Mouse (Mus musculus): ENCODE results near the gene Ms4a5.
A peak's percentile ranks its signal among the peaks of the same experiment; 100 is the strongest.
"Not testable (repeated sequence)": the region's sequence is repeated elsewhere in the genome, so short reads cannot be mapped to it uniquely, and the experiment has no call there.

Ms4a5 gene

DNA sequence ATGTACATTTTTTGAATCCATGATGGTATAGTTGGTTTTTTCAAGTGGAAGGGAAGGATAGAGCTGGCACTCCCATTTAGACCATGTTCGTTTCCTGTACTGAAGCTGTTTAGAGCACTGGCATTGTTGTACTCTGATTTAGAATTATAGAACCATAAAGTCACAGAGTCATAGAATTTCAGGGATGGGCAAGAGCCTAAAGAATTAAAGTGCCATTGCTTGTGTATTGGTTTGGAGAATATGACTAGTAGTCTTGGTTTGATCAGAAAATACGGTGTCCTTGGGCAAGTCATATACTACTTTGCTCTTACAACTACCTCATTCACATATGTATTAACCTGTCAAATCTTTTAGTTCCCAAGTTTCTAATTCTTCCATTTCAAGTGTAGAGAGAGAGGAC lies at the start of gene Ms4a5:
Gene Ms4a5 (minus strand): TSS at position 101 of the 400 bp plus-strand sequence.
- DNase-seq: no peak

DNA sequence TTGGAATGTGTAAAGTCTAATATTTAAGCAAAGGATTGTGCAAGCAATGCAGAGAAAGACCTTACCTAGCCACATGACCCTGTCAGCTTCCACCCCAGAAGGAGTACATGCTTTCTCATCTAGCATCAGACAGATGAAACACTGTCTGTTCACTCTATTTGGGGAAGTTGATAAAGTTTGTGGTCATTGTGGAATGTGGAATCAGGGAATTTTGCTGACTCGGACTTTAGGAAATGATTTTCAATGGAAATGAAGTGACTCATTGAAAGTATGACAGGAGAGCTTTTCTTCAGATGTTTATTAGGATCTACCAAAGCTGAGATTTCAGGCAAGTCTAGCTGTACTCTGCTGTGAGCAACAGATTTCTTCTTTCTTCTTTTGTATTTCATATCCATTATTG lies 37.5 kb upstream of the Ms4a5 start:
- DNase-seq: no peak

DNA sequence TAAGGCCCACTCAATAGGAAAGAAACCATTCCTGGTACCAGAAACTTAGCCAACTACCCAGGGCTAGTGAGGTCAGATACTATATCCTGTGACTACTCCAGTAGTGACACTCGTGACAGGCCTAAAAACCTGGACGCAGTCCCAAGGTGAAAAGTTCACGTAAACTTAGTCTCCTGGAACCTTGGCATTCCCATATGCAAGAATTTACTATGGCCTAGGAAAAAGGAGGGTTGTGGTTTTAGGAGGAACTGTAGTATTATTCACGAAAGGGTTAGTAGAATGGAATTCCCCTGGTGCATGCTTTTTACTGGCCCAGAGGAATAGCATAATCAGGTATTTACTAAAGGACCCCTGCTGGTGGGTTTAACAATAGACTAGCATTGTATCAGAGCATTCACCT lies 33.1 kb upstream of the Ms4a5 start:
- no peak for DNase-seq

DNA sequence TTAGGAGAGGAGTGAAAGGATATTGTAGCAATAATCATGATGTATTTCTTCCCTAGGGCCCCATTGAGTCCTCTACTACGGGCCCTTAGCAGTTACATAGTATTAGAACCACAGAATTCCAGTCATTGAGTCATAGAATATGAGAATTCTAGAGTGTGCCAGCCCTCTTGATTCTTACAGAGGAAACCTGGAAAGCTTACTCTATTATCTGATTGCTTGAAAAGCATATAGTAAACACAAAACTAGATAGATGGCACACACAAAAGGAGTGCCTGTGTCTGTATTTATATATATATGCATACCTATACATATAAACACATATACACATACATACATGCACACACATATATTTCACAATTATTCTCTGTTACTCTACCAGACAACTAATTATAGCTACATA lies 30.7 kb upstream of the Ms4a5 start, which contains the start of gene Ms4a14:
Gene Ms4a14 (minus strand): TSS at position 101 of the 400 bp plus-strand sequence.
- no peak for DNase-seq

DNA sequence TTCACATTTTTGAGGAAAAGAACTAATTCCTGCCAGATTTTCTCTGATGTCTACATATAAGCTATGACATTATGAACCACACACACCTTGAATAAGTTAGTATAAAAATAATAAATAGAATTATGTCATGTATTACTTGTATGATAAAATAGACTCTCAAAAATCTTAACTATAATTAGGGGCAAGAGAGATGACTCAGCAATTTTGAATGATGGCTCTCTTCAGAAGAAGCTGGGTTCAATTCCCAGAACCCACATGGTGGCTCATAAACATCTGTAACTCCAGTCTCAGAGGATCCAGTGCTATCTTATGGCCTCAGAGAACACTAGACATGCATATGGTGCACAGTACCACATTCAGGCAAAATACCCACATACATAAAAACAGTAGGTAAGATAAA lies 25.2 kb upstream of the Ms4a5 start:
- no peak for DNase-seq

DNA sequence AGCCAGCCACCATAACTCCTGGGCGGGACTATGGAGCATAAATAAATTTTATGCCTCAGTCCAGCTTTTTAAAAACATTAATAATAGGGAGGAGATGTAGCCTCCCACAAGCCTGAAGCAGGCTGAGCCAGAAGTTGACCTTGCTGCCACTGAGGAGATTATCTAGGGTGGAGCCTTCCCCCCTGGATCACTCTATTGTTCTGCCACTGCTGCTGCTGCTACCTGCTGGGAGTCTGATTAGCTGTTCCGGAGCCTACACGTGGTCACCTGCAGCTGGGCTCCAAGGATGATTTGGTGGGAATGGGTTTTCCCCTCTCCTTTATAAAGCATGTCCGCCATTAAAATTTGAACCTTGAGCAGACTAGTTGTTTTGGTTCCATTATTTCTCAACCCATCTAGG lies 15.9 kb upstream of the Ms4a5 start:
- DNase-seq: not testable (repeated sequence)

DNA sequence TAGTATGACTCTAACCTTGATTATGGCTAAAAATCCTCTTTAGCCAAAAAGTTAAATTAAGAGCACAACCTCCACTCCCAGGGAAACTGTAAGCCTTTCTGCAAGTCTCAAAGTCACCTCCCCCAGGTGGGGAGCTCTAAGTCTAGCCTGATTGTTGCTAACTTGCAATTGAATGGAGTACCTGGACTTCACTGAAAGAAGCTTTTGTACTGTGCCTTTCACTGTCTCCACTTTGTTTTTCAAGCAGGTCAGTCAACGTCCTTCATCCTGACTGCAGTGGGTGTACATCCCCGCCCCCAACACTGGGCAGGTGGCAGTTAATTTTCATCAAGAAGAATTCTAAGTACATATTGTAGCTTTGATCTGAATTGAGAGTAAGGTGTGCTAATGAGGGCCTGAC lies 15.3 kb upstream of the Ms4a5 start:
- DNase-seq: no peak

DNA sequence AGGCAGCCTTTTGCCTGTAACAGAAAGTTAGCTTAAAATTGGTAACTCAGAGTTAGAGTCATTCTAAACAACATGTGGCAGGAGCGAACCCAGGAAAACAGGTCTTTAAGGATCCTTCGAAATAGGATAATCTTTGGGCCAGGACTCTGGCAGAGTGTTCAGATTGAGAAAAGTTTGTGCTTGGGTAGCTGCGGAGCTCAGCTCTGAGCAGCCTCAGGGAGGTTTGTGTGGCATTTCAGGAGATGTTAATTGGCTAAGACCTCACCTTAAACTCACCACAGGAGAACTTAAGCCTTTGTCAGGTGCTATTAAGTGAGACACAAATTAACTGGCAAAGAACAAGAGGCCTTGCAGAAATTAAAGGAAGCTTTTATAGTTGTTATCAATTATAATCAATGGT lies 9.9 kb upstream of the Ms4a5 start:
- DNase-seq: not testable (repeated sequence)

DNA sequence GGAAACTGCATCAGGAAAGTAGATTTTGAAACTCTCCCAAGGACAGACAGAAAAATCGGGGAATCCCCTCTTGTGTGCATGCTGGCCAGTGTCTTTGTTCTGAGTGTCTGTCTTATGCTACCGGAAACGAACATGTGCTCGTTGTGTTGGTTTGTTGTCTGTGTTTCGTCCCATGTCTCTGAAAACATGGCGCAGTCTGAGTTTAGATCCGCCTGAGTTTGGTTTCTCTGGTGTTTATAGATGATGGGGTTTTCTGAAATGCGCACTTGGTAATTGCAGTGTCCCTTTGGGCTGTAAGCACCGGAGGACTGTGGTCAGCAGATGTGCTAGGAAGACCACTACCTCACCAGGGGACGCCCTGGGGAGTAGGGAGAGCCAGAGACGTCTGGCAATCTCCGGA lies 9.3 kb upstream of the Ms4a5 start:
- peak; percentile 1 for DNase-seq

DNA sequence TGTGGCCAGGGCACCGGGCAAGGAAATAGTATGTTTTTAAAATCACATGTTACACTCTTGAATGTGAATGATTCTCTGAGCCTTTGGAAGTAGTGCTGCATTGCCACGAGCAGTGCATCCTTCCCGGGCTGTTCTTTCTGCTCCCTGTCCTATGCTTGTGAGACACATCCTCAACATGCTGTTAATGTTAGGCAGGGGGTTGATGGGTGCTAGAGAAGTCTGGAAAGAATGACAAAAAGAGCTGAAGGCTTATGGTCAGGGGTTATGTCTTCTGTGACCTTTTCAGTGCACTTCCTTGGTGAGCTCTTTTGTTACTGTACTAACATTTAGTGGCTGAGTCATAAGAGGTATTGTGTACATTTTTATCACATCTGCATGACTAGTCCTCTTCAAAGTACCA lies 3.5 kb downstream of the Ms4a5 start:
- DNase-seq: no peak

DNA sequence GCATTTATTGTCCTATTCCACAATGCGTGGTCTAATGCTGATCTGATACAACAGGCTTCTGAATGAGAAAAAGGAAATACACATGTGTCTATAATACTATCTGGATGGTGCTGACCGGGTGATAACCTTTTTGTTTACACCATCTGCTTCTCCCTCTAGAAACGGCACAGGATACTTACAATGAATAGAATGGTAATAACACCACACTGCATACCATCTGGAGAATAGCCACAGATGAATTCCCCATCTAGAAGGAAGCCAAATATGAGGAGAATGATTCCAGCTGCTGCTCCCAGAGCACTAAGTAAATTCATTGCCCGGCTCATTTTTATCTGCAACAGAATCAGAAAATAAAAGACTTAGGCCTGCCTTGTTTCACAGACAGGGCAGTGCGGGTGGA lies 7.2 kb downstream of the Ms4a5 start:
- DNase-seq: peak; percentile 2

DNA sequence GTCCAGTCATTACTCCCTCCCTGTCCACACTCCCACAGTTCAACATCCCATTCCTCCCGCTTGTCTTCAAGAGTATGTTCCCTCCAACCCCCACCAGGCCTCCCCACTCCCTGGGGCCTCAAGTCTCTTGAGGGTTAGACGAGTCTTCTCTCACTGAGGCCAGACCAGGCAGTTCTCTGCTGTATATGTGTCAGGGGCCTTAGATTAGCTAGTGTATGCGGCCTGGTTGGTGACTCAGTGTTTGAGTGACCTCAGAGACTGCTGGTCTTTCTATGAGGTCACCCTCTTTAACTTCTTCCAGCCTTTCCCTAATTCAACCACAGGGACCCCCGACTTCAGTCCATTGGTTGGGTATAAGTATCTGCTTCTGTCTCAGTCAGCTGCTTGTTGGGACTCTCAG lies 16.7 kb downstream of the Ms4a5 start:
- no peak for DNase-seq

DNA sequence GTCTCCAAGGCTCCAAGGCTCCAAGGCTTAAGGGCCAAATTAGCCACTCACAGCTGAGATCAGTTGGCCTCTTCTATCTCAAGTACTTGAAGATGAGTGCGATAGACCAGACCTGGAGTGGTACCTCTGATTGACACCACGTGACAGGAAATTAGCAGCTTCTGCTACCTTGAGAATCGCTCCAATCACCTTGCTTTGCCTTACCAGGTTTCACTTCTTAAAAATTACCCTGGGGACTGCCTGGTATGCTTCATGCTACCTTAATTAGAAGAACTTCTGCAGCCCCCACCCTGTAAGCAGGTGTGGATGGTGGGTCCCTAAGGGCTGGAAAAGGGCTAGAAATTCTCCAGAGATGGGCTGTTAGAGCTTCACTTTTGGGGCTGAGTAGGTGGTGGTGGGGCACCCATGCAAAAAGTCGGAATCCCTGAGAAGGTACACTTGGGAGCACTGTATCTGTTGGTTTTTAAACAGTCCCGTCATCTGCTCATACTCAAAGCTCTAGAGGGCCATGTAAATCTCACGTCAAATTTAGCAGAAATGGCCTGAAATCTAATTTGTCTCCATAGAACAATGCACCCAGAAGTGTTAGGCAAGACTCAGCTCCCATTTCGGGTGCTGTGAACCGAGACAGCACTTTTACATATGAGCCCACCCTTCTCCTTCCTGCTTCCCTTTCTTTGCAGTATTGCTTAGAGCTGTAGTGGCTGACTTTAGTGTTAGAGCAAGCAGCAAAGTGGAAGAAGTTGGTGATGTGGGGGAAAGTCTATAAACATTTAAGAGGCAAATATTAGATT lies 17.4 kb downstream of the Ms4a5 start, which contains the start of gene Ms4a1:
Gene Ms4a1 (minus strand): TSS at position 190 of the 794 bp plus-strand sequence.
- DNase-seq: no peak

DNA sequence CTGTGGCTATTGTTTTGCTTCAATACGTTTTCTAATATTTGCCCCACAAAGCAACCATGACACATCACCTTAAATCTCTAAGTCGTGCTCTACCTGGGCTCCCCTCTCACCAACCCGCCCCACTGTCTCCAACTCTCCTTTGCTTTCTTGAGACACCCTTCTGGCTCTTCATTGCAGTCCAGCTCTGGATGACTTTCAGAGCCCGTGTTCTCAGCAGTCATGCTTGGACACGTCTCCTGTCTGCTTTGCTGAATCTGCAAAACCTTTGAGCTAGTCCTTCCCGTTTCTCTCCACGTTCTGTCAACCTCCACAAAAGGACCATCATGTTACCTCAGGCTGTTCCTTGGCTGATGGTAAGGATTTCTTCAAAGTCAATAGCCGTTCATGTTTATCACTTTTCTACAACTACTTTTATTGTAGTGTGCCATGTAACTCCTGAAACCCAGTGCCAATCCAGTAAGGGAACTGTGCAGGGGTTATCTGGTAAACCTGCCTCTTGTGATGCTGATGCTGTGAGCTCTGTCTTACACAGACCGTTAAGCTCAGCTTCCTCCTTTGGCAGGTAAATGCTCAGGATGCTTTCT lies 19.0 kb downstream of the Ms4a5 start:
- DNase-seq: no peak

DNA sequence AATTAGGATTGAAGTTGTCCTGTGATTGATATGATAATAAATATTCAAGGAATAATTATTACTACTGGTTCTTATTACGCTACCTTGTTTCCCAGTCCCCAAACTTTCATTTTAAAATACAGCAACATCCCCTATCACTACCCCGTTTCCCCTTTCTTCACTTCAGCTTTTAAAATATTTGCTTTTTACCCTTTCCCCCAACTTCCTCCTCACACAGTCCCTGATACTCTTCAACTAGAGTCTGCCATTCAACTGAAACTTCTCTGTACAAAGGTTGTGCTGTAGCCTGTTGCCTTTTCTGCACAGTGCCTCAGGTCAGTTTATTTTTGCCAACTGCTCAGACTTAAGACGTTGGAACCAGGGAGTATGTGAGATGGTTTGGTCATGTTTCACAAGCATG lies 20.1 kb downstream of the Ms4a5 start:
- DNase-seq: no peak

DNA sequence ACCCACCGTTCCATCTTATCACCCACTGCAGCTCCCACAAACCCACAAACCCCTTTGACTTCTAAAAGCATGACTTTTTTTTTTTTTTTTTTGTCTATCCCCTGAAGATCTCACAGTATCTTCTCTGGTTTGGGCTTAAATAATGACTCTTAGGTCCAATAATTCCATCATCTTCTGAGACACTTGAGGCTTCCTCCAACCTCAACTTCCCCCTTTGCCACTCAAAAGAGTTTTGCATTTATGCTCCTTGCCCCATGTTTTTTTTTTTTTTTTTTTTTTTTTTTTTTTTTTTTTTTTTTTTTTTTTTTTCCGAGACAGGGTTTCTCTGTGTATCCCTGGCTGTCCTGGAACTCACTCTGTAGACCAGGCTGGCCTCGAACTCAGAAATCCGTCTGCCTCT lies 20.7 kb downstream of the Ms4a5 start:
- not testable (repeated sequence) for DNase-seq

DNA sequence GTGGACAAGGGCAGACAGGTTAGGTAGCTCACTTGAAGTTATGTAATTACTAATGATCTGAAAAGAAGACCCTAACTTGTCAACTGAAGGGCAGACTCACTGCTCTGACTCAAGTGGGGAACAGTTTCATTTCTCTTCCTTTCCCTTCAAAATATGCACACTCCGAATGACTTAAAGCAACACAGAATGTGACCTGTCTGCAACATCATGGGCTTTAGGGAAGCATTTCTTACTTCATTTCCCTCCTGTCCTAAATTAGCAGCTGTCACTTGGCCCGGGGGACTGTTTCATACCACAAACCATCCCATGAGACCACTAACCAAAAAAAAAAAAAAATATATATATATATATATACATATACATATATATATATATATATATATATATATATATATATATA lies 22.2 kb downstream of the Ms4a5 start:
- no peak for DNase-seq

DNA sequence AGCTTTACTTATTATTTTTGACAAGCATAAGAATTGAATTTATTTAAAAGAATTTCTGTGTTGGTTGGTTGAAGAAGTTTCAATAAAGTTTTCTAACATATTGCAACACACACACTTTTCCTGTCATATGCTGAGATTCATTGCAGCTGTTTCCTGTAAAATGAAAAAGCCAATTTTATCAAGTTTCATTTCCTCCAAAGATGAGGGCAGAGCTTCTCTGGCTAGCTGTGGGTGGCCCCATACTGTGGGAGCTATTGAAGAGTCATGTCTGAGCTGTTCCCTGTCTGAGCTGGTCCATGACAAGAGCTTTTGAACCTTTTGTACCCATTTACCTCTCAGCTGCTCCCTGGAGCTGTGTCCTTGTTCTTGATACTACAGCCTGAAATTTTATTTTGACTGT lies 39.4 kb downstream of the Ms4a5 start:
- peak; percentile 2 for DNase-seq

DNA sequence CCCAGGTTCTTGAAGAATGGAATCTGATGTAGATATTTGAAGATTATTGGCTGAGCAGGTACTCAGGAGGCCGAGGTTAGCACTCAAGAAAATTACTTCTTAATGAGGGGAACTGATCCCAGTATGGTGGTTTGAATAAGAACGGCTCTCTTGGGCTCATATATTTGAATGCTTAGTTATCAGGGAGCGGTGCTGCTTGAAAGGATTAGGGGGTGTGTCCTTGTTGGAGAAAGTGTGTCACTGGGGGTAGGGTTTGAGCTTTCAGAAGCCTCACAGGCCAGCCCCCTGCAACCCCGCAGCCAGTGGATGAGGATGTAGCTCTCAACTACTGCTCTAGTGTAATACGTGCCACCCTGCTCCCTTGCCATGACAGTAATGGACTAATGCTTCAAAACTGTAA lies 41.1 kb downstream of the Ms4a5 start:
- no peak for DNase-seq

DNA sequence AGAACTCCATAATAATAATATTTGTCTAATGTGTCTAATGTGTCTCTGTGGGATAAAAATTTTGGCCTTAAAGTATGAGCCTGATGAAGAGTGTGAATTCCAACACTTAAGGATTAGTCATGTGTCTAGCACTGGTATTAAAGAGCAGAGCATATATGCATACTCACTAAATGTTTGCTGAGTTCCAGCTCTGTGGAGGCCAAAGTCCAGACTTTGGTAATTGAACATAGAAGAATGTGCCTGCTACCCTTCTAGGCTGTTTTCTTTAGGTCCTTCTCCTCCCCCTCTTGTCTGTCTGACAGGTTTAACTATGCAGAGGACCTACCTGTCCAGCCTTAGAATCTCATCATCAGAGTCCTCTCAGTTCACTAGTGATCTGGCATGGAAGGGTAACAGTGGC lies 47.9 kb downstream of the Ms4a5 start:
- DNase-seq: no peak

DNA sequence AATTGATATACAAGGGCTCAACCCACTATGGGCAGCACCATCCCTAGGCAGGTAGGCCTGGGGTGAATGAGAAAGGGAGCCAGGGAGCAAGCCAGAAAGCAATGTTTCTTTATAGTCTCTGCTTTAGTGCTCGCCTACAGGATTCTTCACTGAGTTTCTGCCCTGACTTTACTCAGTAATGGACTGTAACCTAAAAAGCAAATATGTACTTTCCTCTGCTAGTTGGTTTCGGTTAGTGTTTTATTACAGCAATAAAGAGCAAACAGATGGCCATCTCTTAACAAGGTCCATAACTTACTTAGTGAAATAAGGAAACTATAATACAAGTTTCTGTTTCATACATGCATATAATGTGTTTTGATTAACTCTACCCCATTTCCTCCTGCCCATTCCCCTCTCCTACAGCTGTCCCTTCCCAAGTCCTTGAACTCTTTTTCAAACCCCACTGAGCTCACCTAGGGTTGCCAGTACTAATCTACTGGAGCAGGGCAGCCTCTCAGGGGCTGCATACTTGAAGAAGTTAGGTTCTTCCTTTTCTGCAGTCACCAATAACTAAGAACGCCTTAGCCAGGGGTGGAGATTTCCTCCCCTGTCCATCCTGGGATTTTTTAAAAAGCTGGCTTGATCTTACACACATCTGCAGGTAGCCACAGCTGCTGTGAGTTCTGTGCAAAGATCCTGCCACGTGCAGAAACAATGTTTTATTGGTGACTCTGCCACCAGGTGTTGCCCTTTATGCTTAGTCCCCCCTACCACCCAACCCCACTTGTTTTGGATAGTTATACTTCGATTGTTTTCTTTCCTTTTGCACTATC lies 48.5 kb downstream of the Ms4a5 start:
- DNase-seq: no peak

DNA sequence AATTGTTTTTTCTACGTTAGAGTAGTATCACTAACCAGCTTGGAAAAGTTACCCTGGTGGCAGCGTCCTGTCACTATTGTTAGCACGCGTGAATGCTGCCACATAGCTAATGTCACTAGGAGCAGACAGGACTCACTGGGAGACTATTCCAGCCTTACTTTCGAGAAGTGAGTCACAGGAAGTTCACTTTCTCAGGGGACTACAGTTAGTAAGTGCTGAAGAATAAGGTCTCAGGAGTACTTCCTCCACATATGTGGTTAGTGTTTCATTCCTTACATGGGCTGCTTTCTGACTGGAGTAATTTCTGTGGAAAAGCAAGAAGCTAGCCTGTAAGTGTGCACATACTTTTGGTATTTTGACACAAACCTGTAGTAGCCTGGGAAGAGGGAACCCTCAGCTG lies 49.4 kb downstream of the Ms4a5 start:
- no peak for DNase-seq

DNA sequence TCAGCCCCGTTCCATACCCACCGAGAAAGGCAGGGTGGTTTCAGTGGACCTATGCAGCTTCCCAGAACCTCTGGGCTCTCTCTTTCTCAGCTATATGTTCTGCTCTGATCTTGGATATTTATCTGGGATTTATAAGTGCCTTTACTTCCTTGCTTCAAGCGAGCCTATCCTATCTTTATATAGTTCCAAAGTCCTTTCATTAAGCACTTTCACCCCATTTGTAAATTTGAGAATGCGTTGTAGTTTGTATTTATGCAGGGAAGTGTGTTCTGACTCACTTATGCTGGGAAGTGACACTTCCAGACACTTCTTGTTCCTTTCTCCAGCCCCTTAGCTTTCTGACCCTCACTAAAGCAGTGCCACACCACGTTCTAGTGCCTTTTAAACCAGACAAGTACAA lies 51.3 kb downstream of the Ms4a5 start, which contains the start of gene Ms4a12:
Gene Ms4a12 (minus strand): TSS at position 101 of the 400 bp plus-strand sequence.
- no peak for DNase-seq
